Mouse (Mus musculus) adrenal gland, adult 2 months (tissue): ENCODE data around the gene Npc2. TPM values are rescaled to one million over a fixed set of nuclear protein-coding genes. Genes with fewer than 3 reads are reported as not detected.

Experiments used
- DNase-seq: peaks from one replicate; pipeline ENCODE4 v3.0.0; 2021
- long read RNA-seq: library from polyadenylated mRNA; stranded (forward); transcript quantifications from one replicate; pipeline ENCODE4 v2.0.0, GENCODE M21; 2021
- polyA plus RNA-seq: library from polyadenylated mRNA; depleted of rRNA; stranded (reverse); fragments of >200 nt; gene quantifications from 2 replicates; pipeline ENCODE4 v1.2.3, GENCODE M21; 2012; rRNA removed
- total RNA-seq, 2 experiments: library from RNA; stranded (reverse); gene quantifications; 2 replicates each; pipeline ENCODE4 v1.2.3; 2021

The Npc2 gene
- total RNA-seq, result 100 to 1,000 TPM in 1 of 2 experiments, 10 to 100 TPM in 1; 85.4 to 100 TPM
- 126 and 165 TPM in 2 replicates for polyA plus RNA-seq
- long read RNA-seq, transcript Npc2-201 (4 exons, 3,299 nt), result major isoform, 156 of 173 reads
- long read RNA-seq, partial matches to known transcripts, result 15 of 173 reads
- long read RNA-seq, other reads (novel, unspliced or antisense), result 1 of 173 reads

DNA sequence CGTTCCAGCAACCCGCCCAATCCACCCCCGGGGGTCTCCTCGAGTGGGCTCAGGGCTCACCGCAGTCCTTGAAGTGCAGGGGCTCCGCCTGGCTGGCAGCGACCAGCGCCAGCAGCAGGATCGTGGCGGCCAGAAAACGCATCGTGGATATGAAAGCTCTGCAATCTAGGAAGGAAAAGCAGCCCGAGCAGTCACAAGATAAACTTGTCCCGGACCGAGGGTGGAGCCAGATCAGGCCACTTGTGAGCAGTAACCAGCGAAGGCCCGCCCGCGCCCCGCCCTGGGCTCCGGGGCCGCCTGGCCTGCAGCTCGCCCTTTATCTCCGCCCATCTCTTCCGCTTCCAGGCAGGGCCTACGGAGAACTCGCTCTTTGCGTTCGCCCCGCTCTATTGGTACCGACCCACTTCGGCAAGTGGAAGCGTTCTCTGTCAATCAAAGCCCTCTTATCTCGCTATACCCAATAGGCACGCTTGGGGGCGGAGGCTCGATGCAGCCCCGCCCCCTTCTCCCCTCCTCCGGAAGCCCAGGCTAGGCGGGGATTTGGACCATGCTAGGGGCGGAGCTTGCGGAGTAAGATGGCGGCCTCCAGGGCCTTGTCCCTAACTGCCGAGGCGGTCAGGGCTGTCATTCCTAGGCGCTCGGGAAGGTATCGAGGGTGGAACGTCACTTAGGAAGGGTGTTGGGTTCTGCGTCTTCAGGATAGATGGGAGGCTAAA, at the start of gene Npc2, which contains the start of gene Isca2:
TSS of gene Npc2 (minus strand) at position 427 of the 716 bp plus-strand sequence.
TSS of gene Isca2 (plus strand) at position 526 of the 716 bp plus-strand sequence.
- DNase-seq, result peak; percentile 99

DNA sequence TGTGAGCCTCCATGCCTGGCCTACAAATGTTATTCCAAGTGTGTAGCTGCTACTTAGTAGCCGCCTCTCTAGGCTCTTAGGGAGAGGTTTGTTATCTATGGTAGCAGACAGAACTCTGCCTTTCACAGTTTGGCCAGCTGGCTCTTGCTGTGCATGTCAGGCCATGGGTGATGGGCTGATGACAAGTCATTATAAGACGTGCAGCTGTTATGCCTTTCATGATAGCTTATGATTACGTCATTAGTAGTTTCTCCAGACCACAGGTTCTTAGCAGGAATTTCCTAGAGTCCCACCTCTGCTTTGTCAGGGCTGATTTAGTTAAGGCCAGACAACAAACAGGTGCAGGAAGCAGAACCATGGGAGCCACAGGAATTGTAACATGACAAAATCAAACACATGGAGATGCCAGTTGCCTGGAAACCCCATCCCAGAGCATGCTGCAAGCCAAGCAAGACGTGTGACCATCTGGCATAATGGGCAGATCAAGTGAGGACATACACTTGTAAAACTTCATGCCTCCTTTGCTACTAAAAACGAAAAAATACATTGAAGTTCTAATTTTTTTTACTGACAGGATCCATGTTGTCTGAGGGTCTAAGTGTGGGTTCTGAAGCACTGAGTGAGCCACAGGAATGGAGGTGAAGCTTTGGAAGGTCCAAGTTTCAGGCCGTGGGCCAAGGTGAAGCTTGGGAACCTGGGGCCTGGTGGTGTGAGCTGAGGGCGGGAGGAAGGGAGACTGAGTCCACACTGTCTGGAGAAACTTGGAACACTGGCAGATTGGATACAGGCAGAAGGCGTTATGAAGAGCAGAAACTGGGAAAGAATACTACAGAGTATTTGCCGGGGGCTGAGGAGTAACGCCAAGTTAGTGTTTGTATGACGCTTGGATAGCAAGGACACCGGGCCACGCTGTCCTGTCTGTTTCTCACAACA, 46.5 kb upstream of the Npc2 start:
- no peak for DNase-seq

DNA sequence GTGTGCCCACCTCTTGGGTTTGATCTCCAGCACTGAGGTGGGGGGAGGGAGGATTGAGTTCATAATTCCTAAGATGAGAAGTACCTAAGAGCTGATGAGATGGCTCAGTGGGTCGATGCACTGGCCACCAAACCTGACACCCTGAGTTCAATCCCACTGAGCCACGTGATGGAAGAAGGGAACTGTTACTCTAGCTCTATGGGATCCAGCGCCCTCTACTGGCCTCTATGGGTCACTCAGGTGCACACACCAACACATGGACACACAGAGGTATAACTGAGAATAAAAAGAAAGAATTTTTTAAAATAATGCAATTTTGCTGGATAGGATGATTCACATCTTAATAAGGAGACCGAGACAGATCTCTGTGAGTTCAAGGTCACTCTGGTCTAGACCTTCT, 45.5 kb upstream of the Npc2 start:
- DNase-seq, result no peak

DNA sequence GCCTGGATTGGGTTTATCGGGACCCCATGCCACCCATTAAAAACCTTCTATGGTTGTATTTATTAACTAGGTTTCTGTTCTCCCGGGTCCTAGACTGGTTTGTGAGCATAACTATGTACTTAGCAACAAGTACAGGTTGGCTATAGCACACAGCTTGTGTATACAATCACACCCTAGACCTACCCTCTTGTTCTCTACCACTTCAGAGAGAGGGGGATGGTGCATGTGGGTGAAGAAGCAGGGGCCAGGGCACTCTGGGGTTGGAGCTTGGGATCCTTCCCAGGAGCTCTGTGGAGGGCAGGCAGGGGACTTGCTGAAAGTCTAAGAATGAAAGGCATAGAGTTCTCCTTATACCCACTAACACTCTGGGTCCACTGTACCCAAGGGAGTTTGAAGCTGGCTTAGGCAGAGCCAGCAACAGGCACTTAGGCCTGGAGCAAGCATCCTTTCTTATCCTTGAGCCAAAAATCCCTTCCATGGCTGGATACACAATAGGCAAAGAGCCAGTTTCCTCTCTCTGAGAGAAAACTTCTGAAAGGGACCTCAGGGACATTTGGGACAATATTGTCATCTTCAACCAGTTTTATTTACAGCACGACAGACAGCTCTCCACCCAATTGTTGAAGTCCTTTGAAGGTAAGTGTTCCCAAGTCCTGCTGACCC, 41.8 kb upstream of the Npc2 start:
- no peak for DNase-seq

DNA sequence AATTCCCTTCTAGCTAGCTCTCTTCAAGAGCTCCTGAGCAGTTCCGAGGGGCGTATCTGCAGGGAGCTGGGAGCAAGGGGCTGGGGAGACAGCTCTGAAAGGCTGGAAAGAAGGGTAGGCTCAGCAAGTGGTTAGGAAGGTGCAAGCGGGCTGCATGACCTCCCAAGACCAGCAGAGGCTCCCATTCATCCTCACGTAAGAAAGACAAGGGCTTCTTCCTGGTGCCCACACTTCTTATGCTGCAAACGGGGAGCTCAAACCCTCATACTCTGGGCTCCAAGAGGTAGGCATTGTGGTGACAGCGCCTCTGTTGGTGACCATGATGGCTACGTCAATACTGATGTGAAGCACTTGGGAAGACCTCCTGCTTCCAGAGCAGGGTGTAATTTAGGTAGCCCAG, 40.8 kb upstream of the Npc2 start:
- no peak for DNase-seq

DNA sequence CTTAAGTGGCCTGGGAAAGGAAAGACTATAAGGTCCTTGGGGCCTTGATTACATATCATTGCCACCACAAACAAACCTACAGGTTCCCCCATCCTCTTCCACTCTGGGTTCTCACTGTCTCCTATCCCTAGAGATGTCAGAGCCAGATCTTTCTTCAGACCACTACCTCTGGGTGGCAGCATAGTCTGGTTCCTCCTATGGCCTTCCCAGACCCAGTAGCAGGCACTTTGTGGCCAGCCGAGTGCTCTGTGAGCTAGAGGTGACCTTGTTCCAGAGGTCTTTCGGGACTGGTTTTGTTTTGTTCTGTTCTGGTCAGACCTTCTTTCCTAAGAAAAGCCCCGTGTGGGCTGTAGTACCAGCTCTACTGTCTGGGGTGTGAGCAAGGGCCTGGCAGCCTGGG, 39.1 kb upstream of the Npc2 start:
- DNase-seq, result peak; percentile 72

DNA sequence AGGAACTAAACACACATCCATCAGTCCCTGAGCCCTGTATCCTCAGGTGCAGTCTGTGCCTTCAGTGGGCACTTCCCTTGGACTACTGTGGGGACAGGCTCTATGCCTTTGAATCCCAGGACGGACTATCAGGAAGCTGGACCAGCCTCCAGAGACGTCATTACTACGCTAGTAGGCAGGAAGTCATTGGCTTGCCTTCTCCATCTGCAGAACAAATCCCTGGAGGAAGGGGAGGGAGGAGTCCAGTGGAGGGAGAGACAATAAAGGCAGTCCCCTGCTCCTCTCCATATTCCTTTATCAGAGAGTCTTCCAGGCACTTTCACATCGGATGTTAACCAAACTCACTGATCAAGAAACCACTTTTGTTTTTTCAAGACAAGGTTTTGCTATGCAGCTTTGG, 38.6 kb upstream of the Npc2 start:
- peak; percentile 17 for DNase-seq

DNA sequence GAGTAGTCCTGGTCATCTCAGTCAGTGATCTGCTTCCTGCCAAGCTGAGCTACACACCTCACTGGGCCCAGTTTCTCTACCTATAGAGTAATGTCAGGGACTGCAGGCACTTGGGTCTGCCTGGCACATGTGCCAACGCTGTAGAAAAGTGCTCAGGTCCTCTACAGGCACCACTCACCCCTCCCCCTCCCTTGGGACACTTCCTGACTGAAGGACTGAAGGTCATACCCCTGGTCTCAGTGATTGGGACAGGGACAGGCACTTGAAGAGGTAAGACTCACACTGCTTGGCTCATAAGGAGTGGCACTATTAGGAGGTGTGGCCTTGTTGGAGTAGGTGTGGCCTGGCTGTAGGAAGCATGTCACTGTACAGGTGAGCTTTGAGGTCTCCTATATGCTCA, 37.9 kb upstream of the Npc2 start:
- DNase-seq, result no peak

DNA sequence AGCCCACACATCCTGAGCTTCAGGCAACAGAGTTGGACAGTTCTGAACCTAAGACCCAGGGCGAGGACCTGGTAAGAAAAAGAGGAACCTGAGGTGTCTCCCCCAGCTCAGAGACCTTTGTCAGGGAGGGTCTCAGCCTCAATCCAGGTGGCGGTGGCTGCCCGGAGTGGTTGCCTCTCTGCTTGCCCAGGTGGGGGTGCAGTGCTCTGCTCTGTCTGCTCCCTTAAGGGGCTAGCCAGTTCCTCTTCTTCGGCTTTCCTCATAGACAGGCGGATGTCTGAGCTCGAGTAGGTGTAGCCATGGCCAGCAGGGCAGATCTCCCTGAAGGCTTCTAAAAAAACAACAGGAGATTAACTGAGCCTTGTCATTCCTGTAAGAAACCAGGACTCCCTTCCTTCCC, 36.1 kb upstream of the Npc2 start:
- no peak for DNase-seq

DNA sequence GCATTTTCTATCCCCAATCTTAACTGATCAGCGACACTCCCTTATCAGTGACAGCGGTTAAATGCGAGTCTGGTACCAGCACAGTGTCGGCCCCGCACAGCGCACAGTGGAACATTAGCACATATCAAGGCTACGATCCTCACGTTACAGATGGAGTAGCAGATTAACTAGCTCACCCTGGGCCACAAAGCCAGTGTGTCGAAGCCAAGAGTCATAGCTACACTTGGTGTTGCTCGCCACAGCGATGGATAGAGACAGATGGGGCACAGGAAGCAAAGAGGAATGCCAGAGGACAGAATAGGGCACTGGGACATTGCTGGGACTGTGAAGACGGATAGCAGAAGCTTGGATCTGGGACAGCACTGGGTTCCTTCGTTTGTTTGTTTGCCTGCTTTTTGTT, 34.4 kb upstream of the Npc2 start:
- DNase-seq, result no peak

DNA sequence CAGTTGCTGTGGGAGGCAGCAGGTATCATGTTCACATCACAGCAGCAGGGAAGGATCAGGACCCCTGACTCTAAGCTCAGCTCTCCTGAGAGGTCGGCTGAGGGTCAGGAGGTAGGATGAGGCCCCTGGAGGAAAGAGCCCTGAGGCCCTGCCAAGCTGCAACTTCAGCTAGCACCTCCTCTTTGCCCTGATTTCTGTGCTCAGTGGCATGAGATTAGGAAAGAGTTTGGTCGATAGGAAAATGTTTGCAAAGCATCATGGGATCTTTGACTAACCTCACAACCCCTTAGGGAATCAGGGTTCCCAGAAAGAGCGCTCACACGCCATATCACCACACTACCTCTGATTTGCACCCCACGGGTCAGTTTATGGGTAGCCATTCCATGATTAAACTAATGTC, 33.8 kb upstream of the Npc2 start:
- DNase-seq, result peak; percentile 42

DNA sequence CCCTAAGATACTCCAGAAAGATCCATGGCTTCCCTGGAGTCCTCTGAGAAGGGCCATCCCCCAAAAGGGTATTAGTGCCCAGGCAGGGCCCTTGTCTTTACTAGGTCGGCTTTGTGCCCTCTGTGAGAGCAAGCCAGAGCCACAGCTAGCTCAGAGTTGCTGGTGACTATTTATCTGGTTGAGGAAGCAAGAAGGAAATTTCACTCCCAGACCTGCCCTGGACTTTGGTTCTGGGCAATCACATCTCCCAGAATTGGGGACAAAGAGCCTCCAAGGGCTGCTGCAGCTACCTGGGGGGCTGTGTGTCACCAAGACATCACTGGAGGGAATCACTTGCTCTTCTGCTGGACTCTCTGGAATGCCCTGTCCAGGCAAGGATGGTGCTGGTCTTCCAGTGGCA, 33.1 kb upstream of the Npc2 start:
- no peak for DNase-seq

DNA sequence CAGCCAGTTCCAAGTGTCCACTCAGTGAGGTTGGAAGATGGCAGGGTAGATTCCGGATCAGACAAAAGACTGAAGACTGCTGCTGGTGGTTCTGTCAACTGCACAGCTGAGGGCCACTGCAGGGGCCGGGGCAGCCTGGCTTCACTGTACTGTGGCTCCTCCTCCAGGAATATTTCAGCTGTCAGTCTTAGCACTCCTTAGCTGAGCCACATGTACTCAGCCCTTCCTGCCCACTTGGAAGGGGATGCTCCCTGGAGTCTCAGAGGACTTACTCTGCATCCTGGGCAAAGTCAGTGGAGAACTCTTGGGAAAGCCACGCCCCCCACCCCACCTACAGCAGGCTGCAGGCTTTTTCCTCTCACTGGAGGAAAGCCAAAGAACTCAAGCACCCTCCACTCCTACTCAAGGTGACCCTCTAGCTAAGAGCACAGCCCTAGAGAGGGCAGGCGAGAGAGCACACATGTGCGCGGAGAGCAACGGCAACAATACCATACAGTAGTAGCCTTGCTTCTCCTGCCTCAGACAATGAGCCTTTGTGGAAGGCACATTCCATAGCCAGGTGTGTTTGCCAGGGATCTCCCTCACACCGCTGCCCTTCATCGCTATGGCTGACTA, 32.4 kb upstream of the Npc2 start:
- peak; percentile 39 for DNase-seq

DNA sequence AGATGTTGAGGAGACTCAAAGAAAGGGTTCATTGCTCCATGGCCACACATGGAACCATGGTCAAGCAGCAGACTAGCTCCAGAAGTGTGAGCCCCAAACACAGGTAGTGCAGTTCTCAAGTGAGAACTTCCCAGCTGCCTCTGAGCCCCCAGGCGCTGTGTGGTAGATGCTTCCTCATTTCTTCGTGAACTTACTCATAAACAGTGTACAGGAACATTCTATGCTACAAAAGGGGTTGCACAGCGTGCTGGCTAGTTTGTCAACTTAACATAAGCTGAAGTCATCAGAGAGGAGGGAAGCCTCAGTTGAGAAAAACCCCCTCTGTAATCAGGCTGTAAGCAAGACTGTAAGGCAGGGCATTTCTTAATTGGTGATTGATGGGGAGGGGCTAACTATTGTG, 29.7 kb upstream of the Npc2 start:
- DNase-seq, result no peak

DNA sequence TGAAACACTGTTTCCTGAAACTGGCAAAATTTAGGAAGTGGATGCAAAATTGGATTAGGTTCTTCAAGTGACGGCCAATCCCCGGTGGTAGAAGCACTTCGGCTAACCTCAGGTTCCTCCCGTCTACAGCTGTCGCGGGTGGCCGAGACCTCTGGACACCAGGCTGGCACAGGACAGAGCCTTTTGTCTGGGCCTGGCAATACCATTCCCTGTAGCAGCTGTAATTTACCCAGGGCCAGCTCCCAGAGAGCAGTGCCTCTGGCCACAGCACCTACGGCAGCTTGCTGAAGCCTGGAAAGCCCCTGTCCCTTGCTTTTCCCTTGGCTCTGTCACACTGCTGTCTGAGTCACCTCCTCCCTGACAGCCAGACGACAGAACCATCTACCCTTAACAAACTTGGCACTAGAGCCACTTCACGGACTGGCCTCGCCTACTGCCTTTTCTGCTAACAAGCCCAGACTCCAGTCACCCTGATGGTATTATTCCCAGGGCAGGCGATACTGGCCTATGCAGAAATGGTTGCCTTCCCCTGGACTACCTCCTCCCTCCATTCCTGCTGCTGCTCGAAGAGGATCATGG, 28.7 kb upstream of the Npc2 start:
- DNase-seq, result peak; percentile 23

DNA sequence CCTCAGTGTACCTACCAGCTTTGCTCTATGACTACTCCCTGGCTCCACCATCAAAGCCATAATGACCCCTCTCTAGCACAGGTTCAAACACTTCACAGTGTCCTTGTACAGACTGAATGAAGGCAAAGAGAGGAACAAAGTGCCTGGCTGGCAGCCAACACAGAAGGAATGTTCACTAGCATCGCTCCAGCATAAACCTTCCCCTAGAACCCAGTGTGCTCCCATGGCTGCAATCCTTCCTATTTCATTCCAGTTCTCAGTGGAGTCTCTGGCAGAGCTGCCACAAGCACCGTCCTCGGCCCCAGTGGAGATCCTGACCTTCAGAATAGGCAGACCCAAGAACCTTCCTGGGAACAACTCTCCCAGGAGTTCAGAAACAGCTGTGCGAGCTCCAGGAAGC, 27.5 kb upstream of the Npc2 start:
- peak; percentile 45 for DNase-seq

DNA sequence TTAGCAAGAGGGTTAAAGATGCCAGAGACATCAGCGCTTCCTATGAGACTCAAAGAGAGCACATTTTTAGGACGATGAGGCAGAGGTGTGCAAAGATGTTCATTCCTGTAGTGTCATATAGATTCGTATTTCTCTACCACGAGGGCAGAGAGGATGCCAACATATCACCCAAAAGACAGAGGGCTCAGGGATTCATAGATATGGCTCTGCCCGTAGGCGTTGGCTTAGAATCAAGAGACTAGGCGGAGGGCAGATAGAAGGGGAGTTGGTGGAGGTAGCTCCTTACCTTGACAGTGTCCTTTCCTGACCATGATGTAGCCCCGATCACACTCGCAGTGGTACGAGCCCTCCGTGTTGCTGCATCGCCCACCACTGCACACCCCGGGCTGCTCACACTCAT, 26.1 kb upstream of the Npc2 start:
- DNase-seq, result no peak

DNA sequence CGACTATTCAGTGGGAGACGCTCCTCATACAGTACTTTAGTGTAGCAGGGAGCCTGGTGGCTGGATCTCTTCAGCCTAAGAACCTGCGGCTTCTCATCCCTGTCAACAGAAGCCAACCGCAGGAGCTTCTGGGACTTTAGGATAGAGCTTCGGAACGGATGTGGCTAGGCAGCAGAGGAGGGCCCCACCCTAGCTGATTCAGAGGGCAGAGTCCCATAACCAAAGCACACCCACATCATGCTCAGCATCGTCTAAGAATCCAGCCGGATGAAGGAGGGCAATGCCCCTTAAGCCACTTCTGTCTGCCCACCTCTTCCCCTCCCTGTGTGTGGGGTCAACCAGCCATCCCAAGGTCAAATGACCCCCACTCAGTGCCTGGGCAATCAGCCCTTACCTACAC, 21.7 kb upstream of the Npc2 start:
- DNase-seq, result no peak

DNA sequence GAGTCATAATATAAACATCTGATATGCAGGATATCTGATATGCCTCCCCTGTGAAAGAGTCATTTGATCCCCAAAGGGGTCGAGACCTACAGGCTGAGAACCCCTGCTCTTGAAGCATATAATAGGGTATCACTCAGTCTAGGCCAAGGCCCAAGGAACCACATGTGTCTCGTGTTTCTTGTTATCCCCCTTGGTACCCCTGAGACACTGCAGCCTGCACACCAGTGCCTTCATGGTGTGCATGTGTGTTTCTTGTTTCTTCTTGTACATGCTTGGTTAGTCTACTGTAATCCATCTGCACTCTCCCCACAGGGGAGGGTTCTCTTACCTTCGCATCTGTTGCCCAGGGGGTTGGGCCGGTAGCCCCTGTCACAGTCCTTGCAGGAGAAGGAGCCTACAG, 19.7 kb upstream of the Npc2 start:
- DNase-seq, result no peak

DNA sequence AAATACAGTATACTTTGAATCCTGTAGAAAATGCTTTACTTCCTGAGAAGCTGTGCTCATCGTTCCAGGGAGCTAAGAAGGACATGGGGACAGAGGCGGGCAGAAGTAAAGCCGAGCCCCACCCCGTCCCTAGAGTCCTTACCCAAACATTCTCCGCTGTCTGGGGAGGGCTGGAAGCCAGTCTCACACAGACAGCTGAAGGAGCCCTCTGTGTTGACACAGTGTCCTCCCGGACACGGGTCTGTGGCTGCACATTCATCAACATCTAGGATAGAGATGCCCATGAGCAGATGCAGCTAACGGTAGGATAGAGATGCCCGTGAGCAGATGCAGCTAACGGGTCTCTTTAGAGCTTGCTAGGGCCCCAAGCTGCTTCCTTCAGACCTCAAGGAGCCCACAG, 17.9 kb upstream of the Npc2 start:
- DNase-seq, result no peak

DNA sequence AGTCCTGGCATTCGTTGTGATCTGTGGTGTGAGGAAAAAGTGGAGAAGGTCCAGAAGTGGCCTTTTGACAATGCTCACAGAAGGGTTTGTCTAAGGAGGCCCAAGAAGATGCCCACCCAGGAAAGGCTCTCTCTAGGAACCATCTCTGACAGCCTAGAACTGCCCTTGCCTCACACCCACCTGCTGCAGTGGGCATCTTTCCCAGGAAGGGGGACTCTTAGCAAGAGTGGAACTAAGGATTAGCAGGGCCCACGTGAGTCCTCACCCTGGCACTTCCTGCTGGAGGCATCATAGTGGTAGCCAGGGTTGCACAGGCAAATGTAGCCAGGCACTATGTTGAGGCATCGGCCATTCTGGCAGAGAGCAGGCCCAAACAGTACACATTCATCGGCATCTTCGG, 13.1 kb upstream of the Npc2 start:
- DNase-seq, result no peak
